Mouse (Mus musculus): ENCODE data around the gene Eif4ebp2. TPM values are rescaled to one million over a fixed set of nuclear protein-coding genes. Genes with fewer than 3 reads are reported as not detected.
A peak's percentile ranks its signal among the peaks of the same experiment; 100 is the strongest.

The Eif4ebp2 gene
- polyA plus RNA-seq, 1 experiment from 2014 or later, result 43.6 TPM

DNA sequence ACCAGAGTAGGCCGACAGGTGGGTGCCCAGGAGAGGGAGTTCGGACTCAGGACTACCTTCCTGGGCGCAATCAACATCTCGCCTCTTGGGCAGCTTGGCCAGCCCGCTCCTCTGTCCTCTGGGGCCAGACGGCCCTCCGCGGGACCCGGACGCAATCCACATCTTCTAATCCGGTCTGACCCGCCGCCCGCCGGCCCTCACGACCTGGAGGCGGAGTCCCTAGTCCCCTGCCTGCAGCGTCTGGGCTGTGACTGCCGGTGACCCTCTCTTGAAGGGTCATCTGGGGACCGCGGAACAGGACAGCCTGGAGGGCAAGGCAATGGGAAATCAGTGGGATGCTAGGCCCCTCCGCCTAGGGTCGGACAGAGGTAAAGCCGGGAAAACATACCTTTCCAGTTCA is 33.3 kb downstream of the Eif4ebp2 start:
- DNase-seq (no peak), ATAC-seq (no peak)
- TF ChIP-seq EP300 (IDR thresholded peaks at IDR 0.05; ENCODE audit: low read depth) (no peak), CTCF (IDR thresholded peaks at IDR 0.05; ENCODE audit: low read depth) (no peak)
- H3K27ac ChIP-seq (ENCODE audit: low read depth), result no peak overlapping the region
- no peak overlapping the region for H3K9ac ChIP-seq (replicated peaks)
- peaks cover 38% of the 10 kb centered on the region for H3K27me3 ChIP-seq (ENCODE audit: insufficient read depth, low read length)
- H3K4me3 ChIP-seq (ENCODE audit: low read depth, low read length), result no peak overlapping the region
- H3K4me2 ChIP-seq (ENCODE audit: low read depth, low read length), result peak overlapping the region; percentile 4; the same call in 1 of the 2 replicates
- WGBS (ENCODE audit: insufficient replicate concordance), result 10% methylated on average over 24 of the region's 24 CpGs
- no peaks in the 10 kb centered on the region for H3K36me3 ChIP-seq (replicated peaks; ENCODE audit: insufficient read depth, low read length)
- H3K4me1 ChIP-seq (ENCODE audit: insufficient read depth), result peaks cover 27% of the 10 kb centered on the region
- no peaks in the 10 kb centered on the region for H3K9me3 ChIP-seq (ENCODE audit: low read length)

- H3K4me2 ChIP-seq (ENCODE audit: low read depth, low read length), result peak overlapping the region; percentile 62
- WGBS (ENCODE audit: insufficient replicate concordance), result 3% methylated on average over 50 of the region's 50 CpGs
- no peaks in the 10 kb centered on the region for H3K36me3 ChIP-seq (replicated peaks; ENCODE audit: insufficient read depth, low read length)
- DNase-seq (no peak), ATAC-seq (no peak)
- H3K4me3 ChIP-seq (ENCODE audit: low read depth, low read length), result peak overlapping the region; percentile 38
- peaks cover 25% of the 10 kb centered on the region for H3K4me1 ChIP-seq (ENCODE audit: insufficient read depth)
- H3K9me3 ChIP-seq (ENCODE audit: low read length), result no peaks in the 10 kb centered on the region
- peak overlapping the region; percentile 23; the same call in 1 of the 2 replicates for H3K9ac ChIP-seq (replicated peaks)
- TF ChIP-seq EP300 (IDR thresholded peaks at IDR 0.05; ENCODE audit: low read depth) (no peak), CTCF (IDR thresholded peaks at IDR 0.05; ENCODE audit: low read depth) (no peak)
- H3K27me3 ChIP-seq (ENCODE audit: insufficient read depth, low read length), result peaks cover 38% of the 10 kb centered on the region
- no peak overlapping the region for H3K27ac ChIP-seq (ENCODE audit: low read depth)
Measured at GRCm38 (mm10) chr10:61418131-61418900, 34.1 kb downstream of the Eif4ebp2 start.

DNA sequence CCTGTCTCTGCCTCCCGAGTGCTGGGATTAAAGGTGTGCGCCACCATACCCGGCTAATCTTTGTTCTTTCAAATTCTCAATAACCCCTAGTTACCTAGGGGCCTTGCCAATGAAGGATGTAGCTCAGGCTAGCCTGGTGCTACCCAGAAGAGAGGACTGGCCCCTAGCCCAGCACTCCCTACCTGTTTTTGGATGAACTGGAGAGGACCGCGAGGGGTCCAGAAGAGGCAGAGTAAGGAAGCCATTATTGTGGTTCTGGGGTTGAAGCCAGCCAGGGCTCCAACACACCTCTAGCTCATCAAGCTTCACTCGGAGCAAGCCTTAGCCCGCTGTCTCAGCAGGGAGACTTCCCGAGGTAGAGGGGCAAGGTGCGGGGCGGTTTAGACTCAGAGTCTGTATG is 34.8 kb downstream of the Eif4ebp2 start, which contains the start of gene Nodal:
TSS of gene Nodal (plus strand) at position 301 of the 400 bp plus-strand sequence.
- Histone ChIP-seq H3K4me2 (ENCODE audit: low read depth, low read length) (peak within 1 kb of the TSS; percentile 62), H3K36me3 (replicated peaks; ENCODE audit: insufficient read depth, low read length) (no peaks in the 10 kb centered on the region), H3K9ac (replicated peaks) (peak within 1 kb of the TSS; percentile 23; the same call in 1 of the 2 replicates), H3K27me3 (ENCODE audit: insufficient read depth, low read length) (peaks cover 38% of the 10 kb centered on the region), H3K4me1 (ENCODE audit: insufficient read depth) (peaks cover 25% of the 10 kb centered on the region), H3K4me3 (ENCODE audit: low read depth, low read length) (peak within 1 kb of the TSS; percentile 38), H3K9me3 (ENCODE audit: low read length) (no peaks in the 10 kb centered on the region), H3K27ac (ENCODE audit: low read depth) (no peak within 1 kb of the TSS)
- ATAC-seq (no peak), DNase-seq (no peak)
- TF ChIP-seq EP300 (IDR thresholded peaks at IDR 0.05; ENCODE audit: low read depth) (no peak), CTCF (IDR thresholded peaks at IDR 0.05; ENCODE audit: low read depth) (peak; percentile 3; the same call in 1 of the 2 replicates)
- 28% methylated on average over 10 of the region's 10 CpGs for WGBS (ENCODE audit: insufficient replicate concordance)

DNA sequence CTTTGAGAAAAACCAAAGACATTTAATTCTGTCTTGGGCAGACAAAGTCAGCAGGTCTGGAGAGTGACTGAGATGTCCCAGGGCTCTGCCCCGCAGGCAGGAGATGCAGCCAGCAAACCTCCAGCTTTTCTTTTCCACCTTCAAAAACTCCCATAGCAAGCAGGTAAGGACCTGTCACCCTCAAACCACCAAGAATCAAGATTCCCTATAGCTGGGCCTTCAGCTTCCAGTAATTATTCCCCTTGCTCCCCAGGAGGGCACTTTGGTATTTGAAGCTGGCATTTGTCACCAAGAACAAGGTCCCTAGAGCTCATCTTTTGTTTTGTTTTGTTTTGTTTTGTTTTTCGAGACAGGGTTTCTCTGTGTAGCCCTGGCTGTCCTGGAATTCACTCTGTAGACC is 35.4 kb downstream of the Eif4ebp2 start:
- H3K4me3 ChIP-seq (ENCODE audit: low read depth, low read length), result no peak overlapping the region
- ATAC-seq, result no peak
- no peak overlapping the region for H3K9ac ChIP-seq (replicated peaks)
- no peaks in the 10 kb centered on the region for H3K36me3 ChIP-seq (replicated peaks; ENCODE audit: insufficient read depth, low read length)
- peaks cover 26% of the 10 kb centered on the region for H3K4me1 ChIP-seq (ENCODE audit: insufficient read depth)
- TF ChIP-seq CTCF (IDR thresholded peaks at IDR 0.05; ENCODE audit: low read depth) (no peak), EP300 (IDR thresholded peaks at IDR 0.05; ENCODE audit: low read depth) (no peak)
- H3K4me2 ChIP-seq (ENCODE audit: low read depth, low read length), result no peak overlapping the region
- H3K27me3 ChIP-seq (ENCODE audit: insufficient read depth, low read length), result peaks cover 38% of the 10 kb centered on the region
- no peak for DNase-seq
- H3K9me3 ChIP-seq (ENCODE audit: low read length), result no peaks in the 10 kb centered on the region
- WGBS (ENCODE audit: insufficient replicate concordance), result 69% methylated on average over 2 of the region's 2 CpGs
- H3K27ac ChIP-seq (ENCODE audit: low read depth), result no peak overlapping the region

- H3K36me3 ChIP-seq (replicated peaks; ENCODE audit: insufficient read depth, low read length), result no peaks in the 10 kb centered on the region
- 69% methylated on average over 7 of the region's 7 CpGs for WGBS (ENCODE audit: insufficient replicate concordance)
- H3K27ac ChIP-seq (ENCODE audit: low read depth), result no peak overlapping the region
Measured at GRCm38 (mm10) chr10:61416561-61416960, 35.9 kb downstream of the Eif4ebp2 start.

GRCm38 (mm10) chr10:61415890-61416289 is 36.6 kb downstream of the Eif4ebp2 start:
- Histone ChIP-seq H3K9ac (replicated peaks) (no peak overlapping the region), H3K4me2 (ENCODE audit: low read depth, low read length) (no peak overlapping the region), H3K36me3 (replicated peaks; ENCODE audit: insufficient read depth, low read length) (no peaks in the 10 kb centered on the region), H3K27ac (ENCODE audit: low read depth) (no peak overlapping the region), H3K4me3 (ENCODE audit: low read depth, low read length) (no peak overlapping the region), H3K4me1 (ENCODE audit: insufficient read depth) (peaks cover 26% of the 10 kb centered on the region), H3K9me3 (ENCODE audit: low read length) (no peaks in the 10 kb centered on the region), H3K27me3 (ENCODE audit: insufficient read depth, low read length) (peaks cover 38% of the 10 kb centered on the region)
- WGBS (ENCODE audit: insufficient replicate concordance), result 38% methylated on average over 8 of the region's 8 CpGs
- DNase-seq (no peak), ATAC-seq (no peak)
- TF ChIP-seq EP300 (IDR thresholded peaks at IDR 0.05; ENCODE audit: low read depth) (no peak), CTCF (IDR thresholded peaks at IDR 0.05; ENCODE audit: low read depth) (no peak)

More at GRCm38 (mm10) chr10:61416561-61416960, 35.9 kb downstream of the Eif4ebp2 start:
- Histone ChIP-seq H3K4me2 (ENCODE audit: low read depth, low read length) (no peak overlapping the region), H3K9ac (replicated peaks) (no peak overlapping the region), H3K4me1 (ENCODE audit: insufficient read depth) (peaks cover 26% of the 10 kb centered on the region), H3K4me3 (ENCODE audit: low read depth, low read length) (no peak overlapping the region), H3K27me3 (ENCODE audit: insufficient read depth, low read length) (peaks cover 38% of the 10 kb centered on the region), H3K9me3 (ENCODE audit: low read length) (no peaks in the 10 kb centered on the region)
- no peak for ATAC-seq
- DNase-seq, result no peak
- no peak for TF ChIP-seq CTCF (IDR thresholded peaks at IDR 0.05; ENCODE audit: low read depth)
- no peak for TF ChIP-seq EP300 (IDR thresholded peaks at IDR 0.05; ENCODE audit: low read depth)

All from liver, postnatal 0 days (tissue).